Mouse (Mus musculus) liver, adult 2 months (tissue): ENCODE measurements at regions not wholly inside any gene's neighbourhood (a gene's known extent, or its start where the extent isn't known, plus 50 kb on each side); places are given as distances from the start of the nearest gene placed in this dataset.
A peak's percentile ranks its signal among the peaks of the same experiment; 100 is the strongest.
"Not testable (repeated sequence)": the region's sequence is repeated elsewhere in the genome, so short reads cannot be mapped to it uniquely, and the experiment has no call there.

Experiments
- DNase-seq: peaks from one replicate; pipeline ENCODE4 v3.0.0-alpha.2; 2011; ENCODE audit warnings: low read depth, low spot score; ENCODE audit errors: extremely low read depth
- H3K27ac ChIP-seq: fragments of 200-500 bp; replicated peaks from 2 replicates; pipeline ENCODE4 v1.5.1; 2012; ENCODE audit warnings: low read depth, mild to moderate bottlenecking, control low read depth, inconsistent platforms, low read length; ENCODE audit not compliant: insufficient read depth
- H3K27me3 ChIP-seq: fragments of 200-500 bp; 2 replicates; pipeline ENCODE4 v1.6.1; 2012; ENCODE audit warnings: mild to moderate bottlenecking, moderate library complexity, low read length, inconsistent platforms; ENCODE audit not compliant: control insufficient read depth, insufficient read depth
- H3K36me3 ChIP-seq: fragments of 200-500 bp; 2 replicates; pipeline ENCODE4 v1.6.1; 2012; ENCODE audit warnings: low read length, inconsistent platforms; ENCODE audit not compliant: control insufficient read depth, insufficient read depth
- H3K4me1 ChIP-seq: fragments of 200-500 bp; 2 replicates; pipeline ENCODE4 v1.6.1; 2011; ENCODE audit warnings: low read length; ENCODE audit not compliant: control insufficient read depth, insufficient read depth
- H3K4me3 ChIP-seq: fragments of 200-500 bp; 2 replicates; pipeline ENCODE4 v1.5.1; 2011; ENCODE audit warnings: low read depth, mild to moderate bottlenecking, control low read depth, low read length, moderate library complexity; ENCODE audit not compliant: insufficient read depth
- H3K79me2 ChIP-seq: fragments of 200-500 bp; 2 replicates; pipeline ENCODE4 v1.6.1; 2012; ENCODE audit warnings: inconsistent platforms, mild to moderate bottlenecking, low read length, moderate library complexity; ENCODE audit not compliant: control insufficient read depth, insufficient read depth
- H3K9ac ChIP-seq: fragments of 200-500 bp; 2 replicates; pipeline ENCODE4 v1.6.1; 2012; ENCODE audit warnings: low read depth, mild to moderate bottlenecking, control low read depth, inconsistent platforms, low read length
- CTCF ChIP-seq: fragments of 200-500 bp; IDR thresholded peaks from 2 replicates; pipeline ENCODE4 v1.5.1; 2011; ENCODE audit warnings: low read depth, low read length, control low read depth
- POLR2A ChIP-seq: fragments of 200-500 bp; IDR thresholded peaks from 2 replicates; pipeline ENCODE4 v1.6.1; 2011; ENCODE audit warnings: low read length, control low read depth; ENCODE audit not compliant: insufficient read depth; ENCODE audit errors: extremely low read depth
- WGBS: fragments of 180-500 bp; shearing (Covaris S2); methylation state at CpG from one replicate; pipeline ENCODE4 v1.1.7; 2018; 5-methylcytosine and 5-hydroxymethylcytosine counted together

GRCm38 (mm10) chr13:12940911-12941310 lies 64.3 kb downstream of the Prl2c2 start:
- DNase-seq, H3K4me1 ChIP-seq, H3K79me2 ChIP-seq, H3K9ac ChIP-seq, H3K27me3 ChIP-seq, H3K27ac ChIP-seq, H3K36me3 ChIP-seq, H3K4me3 ChIP-seq: not testable (repeated sequence)

DNA sequence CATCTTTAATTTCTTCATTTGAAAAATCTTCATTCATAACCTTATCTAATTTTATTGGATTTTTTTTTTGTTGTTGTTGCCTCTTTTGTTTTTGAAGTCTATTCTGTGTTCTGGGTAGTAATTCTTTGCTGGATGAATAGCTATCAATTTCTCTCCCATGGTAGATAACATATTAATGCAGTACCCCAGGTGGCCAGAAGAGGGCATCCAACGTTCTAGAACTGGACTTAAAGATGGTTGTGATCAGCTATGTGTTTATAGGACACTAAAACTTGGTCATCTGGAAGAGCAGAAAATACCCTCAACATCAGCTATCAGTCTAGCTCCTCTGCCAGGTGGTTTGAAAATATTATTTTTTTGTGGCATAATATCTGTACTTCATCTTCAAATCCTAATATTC lies 70.1 kb downstream of the Prl2c2 start:
- WGBS, result 1% methylated on average over 1 of the region's 1 CpGs

DNA sequence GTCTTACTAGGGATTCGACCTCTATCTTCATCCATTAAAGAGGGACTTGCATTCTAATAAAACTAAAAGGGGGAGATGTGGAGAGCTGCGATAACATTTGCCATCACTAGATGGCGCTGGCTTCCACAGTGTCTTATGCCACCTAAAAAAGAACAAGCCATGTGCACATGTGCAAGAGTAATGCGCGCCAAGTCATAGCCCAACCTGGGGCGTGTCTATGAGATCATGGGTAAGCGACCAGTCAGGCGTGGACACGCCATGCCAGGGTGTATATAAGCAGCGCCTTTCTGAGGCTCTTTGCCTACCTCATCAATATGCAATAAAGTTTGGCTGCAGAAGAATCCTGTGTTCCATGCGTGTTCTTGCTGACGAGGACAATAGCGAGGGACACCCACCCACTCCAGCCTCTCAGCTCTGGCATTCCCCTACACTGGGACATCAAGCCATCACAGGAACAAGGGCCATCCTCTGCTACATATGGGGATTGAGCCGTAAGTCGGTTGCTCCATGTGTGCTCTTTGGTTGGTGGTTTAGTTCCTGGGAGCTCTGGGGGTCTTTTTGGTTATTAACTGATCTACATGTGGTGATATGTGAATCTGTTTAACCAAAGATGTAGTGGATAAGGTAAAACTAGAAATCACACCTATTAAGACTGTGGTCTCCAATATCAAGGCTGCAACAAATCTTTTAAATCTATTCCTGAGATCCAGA lies 73.1 kb downstream of the Prl2c2 start:
- not testable (repeated sequence) for H3K4me1 ChIP-seq, H3K9ac ChIP-seq, H3K79me2 ChIP-seq, H3K27ac ChIP-seq, H3K4me3 ChIP-seq, H3K36me3 ChIP-seq, H3K27me3 ChIP-seq, DNase-seq
- 83% methylated on average over 15 of the region's 15 CpGs for WGBS

More for the DNA sequence above, 70.1 kb downstream of the Prl2c2 start:
- 0 out of 2 replicates have a peak, but pooled peaks have one; percentile 9 for TF ChIP-seq CTCF
- DNase-seq, H3K27ac ChIP-seq, H3K9ac ChIP-seq, H3K79me2 ChIP-seq, H3K4me1 ChIP-seq, H3K27me3 ChIP-seq, H3K36me3 ChIP-seq, H3K4me3 ChIP-seq: not testable (repeated sequence)

DNA sequence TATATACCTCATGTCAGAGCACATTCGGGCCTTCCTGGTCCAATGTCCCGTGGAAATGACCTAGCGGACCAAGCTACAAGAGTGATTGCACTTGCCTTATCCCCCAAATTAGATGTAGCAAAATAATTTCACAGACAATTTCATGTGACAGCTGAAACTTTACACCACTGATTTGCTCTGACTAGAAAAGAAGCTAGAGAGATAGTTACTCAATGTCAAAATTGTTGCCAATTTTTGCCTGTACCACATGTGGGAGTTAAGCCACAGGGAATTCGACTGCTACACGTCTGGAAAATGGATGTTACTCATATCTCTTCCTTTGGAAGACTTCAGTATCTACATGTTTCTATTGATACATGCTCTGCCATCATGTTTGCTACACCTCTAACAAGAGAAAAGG lies 74.6 kb downstream of the Prl2c2 start:
- Histone ChIP-seq H3K36me3 (no peaks in the 10 kb centered on the region), H3K27me3 (no peaks in the 10 kb centered on the region), H3K4me1 (no peaks in the 10 kb centered on the region), H3K27ac (no peak overlapping the region), H3K9ac (no peak overlapping the region), H3K4me3 (no peak overlapping the region), H3K79me2 (no peaks in the 10 kb centered on the region)
- 75% methylated on average over 5 of the region's 5 CpGs for WGBS
- no peak for DNase-seq
- TF ChIP-seq CTCF (no peak), POLR2A (no peak)

- no peak for DNase-seq
- Histone ChIP-seq H3K27ac (no peak overlapping the region), H3K4me1 (no peaks in the 10 kb centered on the region), H3K36me3 (no peaks in the 10 kb centered on the region), H3K9ac (no peak overlapping the region), H3K79me2 (no peaks in the 10 kb centered on the region), H3K4me3 (no peak overlapping the region), H3K27me3 (no peaks in the 10 kb centered on the region)
- TF ChIP-seq CTCF (no peak), POLR2A (no peak)
- WGBS, result 89% methylated on average over 5 of the region's 5 CpGs
Measured at GRCm38 (mm10) chr13:12929806-12930205, 75.4 kb downstream of the Prl2c2 start.

- no peak for DNase-seq
- no peak overlapping the region for H3K27ac ChIP-seq
- H3K4me1 ChIP-seq, result no peaks in the 10 kb centered on the region
- no peak overlapping the region for H3K4me3 ChIP-seq
- H3K9ac ChIP-seq, result no peak overlapping the region
- 87% methylated on average over 15 of the region's 15 CpGs for WGBS
- no peak for TF ChIP-seq CTCF
- H3K79me2 ChIP-seq, result no peaks in the 10 kb centered on the region
- no peaks in the 10 kb centered on the region for H3K27me3 ChIP-seq
- no peaks in the 10 kb centered on the region for H3K36me3 ChIP-seq
Measured at GRCm38 (mm10) chr13:12927587-12928345, 77.4 kb downstream of the Prl2c2 start.
